Mouse (Mus musculus) midbrain, embryonic 12.5 days (tissue): ENCODE results near the gene Selenoo. TPM values are rescaled to one million over a fixed set of nuclear protein-coding genes. Genes with fewer than 3 reads are reported as not detected.

Experiments used
- ATAC-seq: fragments of 200-750 bp; cut with Nextera tagmentation; 2 replicates; pipeline ENCODE4 v1.8.0; 2017; ENCODE audit warnings: low read depth, moderate TSS enrichment, moderate library complexity; ENCODE audit not compliant: low FRiP score
- H3K27ac ChIP-seq: fragments of 300-500 bp; sonication (generic); replicated peaks from 2 replicates; pipeline ENCODE4 v1.5.1; 2016; ENCODE audit warnings: mild to moderate bottlenecking
- H3K27me3 ChIP-seq: fragments of 300-500 bp; sonication (generic); 2 replicates; pipeline ENCODE4 v1.6.1; 2016; ENCODE audit warnings: mild to moderate bottlenecking
- H3K36me3 ChIP-seq: fragments of 300-500 bp; sonication (generic); 2 replicates; pipeline ENCODE4 v1.6.1; 2016
- H3K4me1 ChIP-seq: fragments of 300-500 bp; sonication (generic); 2 replicates; pipeline ENCODE4 v1.6.1; 2016
- H3K4me2 ChIP-seq: fragments of 300-500 bp; sonication (generic); replicated peaks from 2 replicates; pipeline ENCODE4 v1.6.1; 2016; ENCODE audit warnings: mild to moderate bottlenecking, moderate library complexity
- H3K4me3 ChIP-seq: fragments of 300-500 bp; sonication (generic); 2 replicates; pipeline ENCODE4 v1.5.1; 2016; ENCODE audit warnings: mild to moderate bottlenecking
- H3K9ac ChIP-seq: fragments of 300-500 bp; sonication (generic); replicated peaks from 2 replicates; pipeline ENCODE4 v1.6.1; 2016; ENCODE audit warnings: mild to moderate bottlenecking, moderate library complexity
- H3K9me3 ChIP-seq: fragments of 300-500 bp; sonication (generic); 2 replicates; pipeline ENCODE4 v1.6.1; 2016; ENCODE audit warnings: mild to moderate bottlenecking
- WGBS: fragments of 180-500 bp; shearing (Covaris S2); methylation state at CpG from one replicate; pipeline ENCODE4 v1.1.7; 2016; 5-methylcytosine and 5-hydroxymethylcytosine counted together
- polyA plus RNA-seq: library from polyadenylated mRNA; unstranded; fragments of >200 nt; fragmentation: Nextera tagmentation; extraction: Ambion mirVana; gene quantifications from 2 replicates; pipeline ENCODE4 v1.2.1, GENCODE M21; 2016

Selenoo gene
- polyA plus RNA-seq, 1 experiment from 2014 or later = 23.7 TPM

DNA sequence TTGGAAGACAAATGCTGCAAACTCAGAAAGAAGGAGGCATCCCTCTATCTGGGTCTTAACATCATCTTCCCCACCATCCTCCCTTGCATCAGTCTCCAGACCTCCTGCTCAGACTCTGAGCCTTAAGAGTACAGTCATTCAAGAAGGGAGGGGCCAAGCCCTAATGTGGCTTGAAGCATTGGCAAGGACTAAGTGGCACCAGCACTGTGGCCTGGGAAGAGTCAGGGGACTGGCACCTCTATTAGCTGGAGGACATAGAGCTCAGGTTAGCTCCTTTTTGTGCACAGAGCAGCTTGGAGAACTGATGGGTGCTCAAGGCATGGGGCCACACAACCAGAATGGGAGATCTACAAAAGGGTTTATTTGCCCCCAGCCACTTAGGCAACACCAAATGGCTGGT, 41.4 kb downstream of the Selenoo start:
- no peak overlapping the region for H3K9ac ChIP-seq
- H3K27ac ChIP-seq = no peak overlapping the region
- no peaks in the 10 kb centered on the region for H3K27me3 ChIP-seq
- no peak overlapping the region for H3K4me3 ChIP-seq
- no peak for ATAC-seq
- H3K4me1 ChIP-seq = peaks cover 16% of the 10 kb centered on the region
- H3K4me2 ChIP-seq = no peak overlapping the region
- no peaks in the 10 kb centered on the region for H3K9me3 ChIP-seq
- peaks cover 28% of the 10 kb centered on the region; the same call in 1 of the 2 replicates for H3K36me3 ChIP-seq

DNA sequence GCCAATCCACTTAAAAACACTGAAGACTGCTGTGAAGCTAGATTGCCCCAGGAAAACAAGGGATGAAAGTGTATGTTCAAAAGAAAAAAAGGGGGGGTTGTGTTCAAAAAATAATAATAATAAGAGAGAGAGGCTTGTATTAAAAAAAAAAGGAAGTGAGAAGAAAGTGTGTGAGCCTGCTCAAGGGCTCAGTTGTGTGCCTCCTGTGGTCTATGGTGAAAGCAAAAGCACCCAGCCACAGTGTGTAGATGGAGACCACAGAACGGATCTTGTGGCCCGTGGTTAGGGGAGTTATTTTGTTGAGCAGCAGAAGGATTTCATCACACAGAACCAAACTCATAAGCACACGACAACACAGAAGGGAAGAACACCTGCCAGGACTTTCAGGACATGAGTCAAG, 42.4 kb downstream of the Selenoo start:
- H3K4me1 ChIP-seq = peaks cover 16% of the 10 kb centered on the region
- no peak for ATAC-seq
- H3K4me3 ChIP-seq = no peak overlapping the region
- H3K9me3 ChIP-seq = no peaks in the 10 kb centered on the region
- no peak overlapping the region for H3K4me2 ChIP-seq
- H3K27ac ChIP-seq = no peak overlapping the region
- 85% methylated on average over 3 of the region's 3 CpGs for WGBS
- H3K9ac ChIP-seq = no peak overlapping the region
- peaks cover 27% of the 10 kb centered on the region; the same call in 1 of the 2 replicates for H3K36me3 ChIP-seq
- no peaks in the 10 kb centered on the region for H3K27me3 ChIP-seq

DNA sequence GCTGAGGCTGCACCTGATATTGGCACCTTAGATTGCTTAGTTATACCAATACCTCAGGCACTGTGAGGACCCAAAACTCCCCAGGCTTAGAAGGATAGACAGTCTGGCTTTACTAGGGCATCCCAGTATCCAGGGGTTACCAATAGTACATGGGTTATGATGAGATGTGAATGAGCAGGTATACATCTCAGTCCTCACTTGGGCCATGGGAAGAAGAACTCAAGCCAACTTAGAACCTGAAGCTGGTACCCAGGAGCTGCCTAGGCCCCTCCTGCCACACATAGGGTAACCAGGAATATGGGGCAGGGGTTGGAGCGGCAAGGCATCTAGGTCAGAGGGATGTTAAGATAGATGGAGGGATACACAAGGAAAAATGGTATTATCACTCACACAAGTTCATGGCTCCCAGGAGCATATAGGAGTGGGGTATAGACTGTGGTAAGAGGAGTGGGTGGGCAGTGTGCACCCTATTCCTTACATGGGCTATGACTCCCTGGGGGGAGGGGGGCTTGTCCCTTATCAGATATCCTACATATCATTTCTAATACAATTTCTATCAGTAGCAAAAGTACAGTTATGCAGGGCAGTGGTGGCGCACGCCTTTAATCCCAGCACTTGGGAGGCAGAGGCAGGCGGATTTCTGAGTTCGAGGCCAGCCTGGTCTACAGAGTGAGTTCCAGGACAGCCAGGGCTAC, 47.7 kb downstream of the Selenoo start:
- Histone ChIP-seq H3K27me3 (peaks cover 16% of the 10 kb centered on the region), H3K4me1 (peaks cover 30% of the 10 kb centered on the region), H3K4me2 (no peak overlapping the region), H3K4me3 (no peak overlapping the region), H3K9ac (no peak overlapping the region), H3K36me3 (peaks cover 15% of the 10 kb centered on the region; the same call in 1 of the 2 replicates), H3K9me3 (no peaks in the 10 kb centered on the region), H3K27ac (no peak overlapping the region)
- 94% methylated on average over 5 of the region's 5 CpGs for WGBS
- no peak for ATAC-seq

DNA sequence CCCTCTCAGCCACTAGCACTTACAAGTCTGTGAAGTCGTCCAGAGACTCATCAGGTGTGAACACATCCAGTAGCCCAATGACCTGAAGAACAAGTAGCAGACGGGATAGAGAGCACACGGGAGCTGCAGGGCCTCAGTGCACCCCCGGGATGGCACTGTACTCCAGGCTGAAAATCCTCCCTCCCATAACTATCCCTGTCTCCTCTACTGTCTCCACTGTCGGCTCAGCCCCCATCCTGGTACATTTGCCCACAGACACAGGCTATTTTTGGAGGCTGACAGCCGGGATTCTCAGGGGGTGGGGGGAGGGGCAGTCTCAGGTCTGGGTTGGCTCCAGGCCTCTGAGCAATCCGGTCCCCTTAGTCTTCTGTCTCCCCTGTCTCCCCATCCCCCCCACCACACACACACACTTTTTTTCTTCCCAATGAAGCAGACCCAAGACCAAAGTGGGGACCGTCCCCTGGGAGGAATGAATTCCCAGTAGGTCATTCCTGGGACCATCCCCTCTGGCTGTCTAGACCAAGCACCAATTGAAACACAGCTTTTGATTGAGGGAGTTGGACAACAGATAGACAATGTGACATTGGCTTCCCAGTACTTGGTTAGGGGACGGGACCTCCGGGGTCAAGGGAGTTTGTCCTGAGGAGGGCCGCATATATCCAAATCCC, 48.6 kb downstream of the Selenoo start:
- no peak overlapping the region for H3K4me2 ChIP-seq
- no peak for ATAC-seq
- no peak overlapping the region for H3K9ac ChIP-seq
- H3K4me1 ChIP-seq = peaks cover 30% of the 10 kb centered on the region
- 73% methylated on average over 11 of the region's 11 CpGs for whole genome bisulfite sequencing
- peaks cover 7% of the 10 kb centered on the region for H3K36me3 ChIP-seq
- H3K9me3 ChIP-seq = no peaks in the 10 kb centered on the region
- no peak overlapping the region for H3K4me3 ChIP-seq
- peaks cover 22% of the 10 kb centered on the region for H3K27me3 ChIP-seq
- no peak overlapping the region for H3K27ac ChIP-seq

DNA sequence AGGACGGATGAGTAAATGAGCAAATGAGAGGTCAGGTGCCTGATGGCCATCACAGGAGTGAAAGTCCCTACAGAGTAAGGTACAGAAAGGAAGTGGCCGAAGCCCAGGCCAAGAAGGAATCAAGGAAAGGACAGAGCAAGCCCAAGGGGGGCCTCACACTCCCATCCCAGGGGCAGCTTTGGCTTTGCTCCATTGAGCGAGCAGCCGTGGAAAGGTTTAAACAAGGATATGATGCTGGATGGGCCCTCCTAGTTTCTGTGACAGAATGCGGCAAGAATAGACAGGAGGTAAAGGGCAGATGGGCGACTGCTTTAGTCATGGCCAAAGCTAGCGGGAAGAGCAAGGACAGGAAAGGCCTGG, 49.1 kb downstream of the Selenoo start:
- WGBS = 90% methylated on average over 7 of the region's 7 CpGs
- Histone ChIP-seq H3K27ac (no peak overlapping the region), H3K4me1 (peaks cover 30% of the 10 kb centered on the region), H3K36me3 (peaks cover 9% of the 10 kb centered on the region; the same call in 1 of the 2 replicates), H3K9ac (no peak overlapping the region), H3K27me3 (peaks cover 26% of the 10 kb centered on the region), H3K4me3 (0 out of 2 replicates have a peak overlapping the region, but pooled peaks have one; percentile 1), H3K9me3 (no peaks in the 10 kb centered on the region), H3K4me2 (no peak overlapping the region)
- no peak for ATAC-seq

DNA sequence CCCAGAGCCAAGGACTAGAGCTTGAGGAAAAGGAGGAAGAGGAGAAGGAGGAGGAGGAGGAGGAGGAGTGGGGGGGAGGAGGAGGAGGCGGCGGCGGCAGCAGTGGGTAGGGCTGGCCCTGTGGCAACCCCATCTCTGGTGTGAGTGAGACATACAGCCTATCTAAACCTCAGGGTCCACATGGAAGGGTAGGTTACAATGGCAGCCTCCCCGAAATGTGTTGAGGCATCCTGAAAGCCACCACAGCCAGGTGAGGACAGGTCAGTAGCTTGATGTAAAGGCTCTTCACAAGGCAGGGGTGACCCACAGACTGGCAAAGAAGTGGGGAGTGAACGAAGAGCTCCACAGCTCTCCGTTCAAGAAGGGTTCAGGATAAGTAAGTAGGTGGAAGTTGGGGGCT, 49.6 kb downstream of the Selenoo start:
- H3K9ac ChIP-seq = no peak overlapping the region
- H3K27me3 ChIP-seq = peaks cover 26% of the 10 kb centered on the region
- H3K36me3 ChIP-seq = peaks cover 15% of the 10 kb centered on the region; the same call in 1 of the 2 replicates
- ATAC-seq = no peak
- no peak overlapping the region for H3K27ac ChIP-seq
- H3K4me1 ChIP-seq = peaks cover 30% of the 10 kb centered on the region
- no peaks in the 10 kb centered on the region for H3K9me3 ChIP-seq
- 91% methylated on average over 6 of the region's 6 CpGs for WGBS
- H3K4me3 ChIP-seq = no peak overlapping the region
- H3K4me2 ChIP-seq = no peak overlapping the region

DNA sequence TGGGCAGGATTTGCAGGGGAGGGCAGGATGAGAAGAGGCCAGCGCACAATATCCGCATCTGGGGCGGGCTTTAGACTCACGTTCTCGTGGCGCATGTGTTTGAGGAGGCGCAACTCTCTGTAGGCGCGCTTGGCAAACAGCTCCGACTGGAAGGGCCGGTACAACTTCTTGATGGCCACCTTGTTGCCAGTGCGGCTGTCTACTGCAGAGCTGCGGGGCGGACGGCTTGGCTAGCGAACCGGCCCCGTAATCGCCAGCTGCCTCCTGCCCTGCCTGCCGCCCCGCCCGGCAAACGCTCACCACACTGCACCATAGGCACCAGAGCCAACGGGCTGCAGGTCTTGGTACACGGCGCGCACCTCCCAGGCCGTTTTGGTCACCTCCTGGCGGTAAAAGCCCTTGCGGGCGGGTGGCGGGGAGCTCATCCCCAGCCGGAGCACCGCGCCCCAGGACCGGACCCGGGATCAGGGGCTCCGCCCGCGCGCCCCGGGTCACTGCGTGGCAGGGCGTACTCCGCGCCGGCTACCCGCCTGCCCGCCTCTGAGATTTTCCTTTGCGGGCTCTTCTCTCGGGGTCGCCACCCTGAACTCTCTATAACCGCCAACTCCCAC, 51.3 kb downstream of the Selenoo start:
- Histone ChIP-seq H3K27ac (peak overlapping the region; percentile 44), H3K27me3 (peaks cover 26% of the 10 kb centered on the region), H3K4me2 (peak overlapping the region; percentile 99), H3K9me3 (no peaks in the 10 kb centered on the region), H3K4me3 (peak overlapping the region; percentile 55), H3K36me3 (peaks cover 27% of the 10 kb centered on the region), H3K4me1 (peaks cover 30% of the 10 kb centered on the region), H3K9ac (peak overlapping the region; percentile 64)
- ATAC-seq = peak; percentile 56
- under 1% methylated on average over 53 of the region's 53 CpGs for WGBS

DNA sequence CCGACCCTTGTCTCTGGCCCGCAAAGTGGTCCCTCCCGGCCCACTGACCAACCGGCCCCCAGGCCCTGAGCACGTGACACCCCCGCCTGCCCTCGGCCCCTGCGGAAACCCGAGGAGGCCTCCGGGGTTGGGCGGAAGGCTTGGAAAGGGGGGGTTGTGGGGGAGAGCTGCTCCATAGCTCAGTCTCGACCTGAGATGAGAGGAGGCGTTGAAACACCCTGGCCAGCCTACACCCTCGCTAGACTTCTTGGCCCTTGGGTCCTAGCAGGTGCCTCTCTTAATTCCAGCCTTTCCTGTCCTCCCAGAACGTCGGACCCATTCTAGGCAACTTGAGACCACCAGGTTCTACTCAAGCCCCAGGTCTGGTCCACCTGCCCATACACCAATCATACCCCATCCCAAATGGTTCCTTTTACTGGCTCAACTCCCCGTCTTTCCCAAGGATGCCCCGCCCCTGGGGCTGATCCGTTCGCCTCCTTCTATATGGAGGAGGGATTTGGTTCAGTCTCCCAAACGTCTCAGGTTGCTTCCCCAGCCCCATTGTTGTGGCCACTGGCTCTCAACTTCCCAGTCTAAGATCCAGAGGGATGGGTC, 51.9 kb downstream of the Selenoo start, which contains the start of gene Mapk12:
Gene Mapk12 (minus strand): TSS at position 45 of the 594 bp plus-strand sequence.
- Histone ChIP-seq H3K36me3 (peaks cover 33% of the 10 kb centered on the region), H3K4me3 (peak within 1 kb of the TSS; percentile 55), H3K9me3 (no peaks in the 10 kb centered on the region), H3K9ac (peak within 1 kb of the TSS; percentile 64), H3K27ac (peak within 1 kb of the TSS; percentile 44), H3K4me2 (peak within 1 kb of the TSS; percentile 99), H3K27me3 (peaks cover 26% of the 10 kb centered on the region), H3K4me1 (peaks cover 30% of the 10 kb centered on the region)
- ATAC-seq = peak; percentile 79
- WGBS = 0% methylated on average over 21 of the region's 21 CpGs

DNA sequence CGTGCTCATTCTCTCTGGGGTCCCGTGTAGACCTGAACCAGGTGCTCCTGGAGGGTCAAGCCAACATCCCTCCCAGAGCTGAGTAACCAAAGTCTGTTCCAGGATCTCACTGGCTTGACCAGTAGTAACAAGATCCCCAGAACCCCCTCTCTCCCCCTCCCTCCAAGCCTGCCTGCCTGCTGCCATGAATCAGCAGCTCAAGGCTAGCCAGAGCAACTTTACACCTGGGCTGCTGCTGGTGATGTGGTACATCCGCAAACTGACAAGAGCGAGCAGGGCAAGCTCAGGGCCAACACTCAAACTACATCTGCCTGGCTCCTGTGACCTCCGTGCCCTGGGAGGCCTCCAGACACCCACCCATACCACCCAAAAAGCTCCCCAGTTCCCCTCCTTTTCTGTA, 52.6 kb downstream of the Selenoo start:
- Histone ChIP-seq H3K36me3 (peaks cover 38% of the 10 kb centered on the region), H3K9me3 (no peaks in the 10 kb centered on the region), H3K4me3 (no peak overlapping the region), H3K9ac (no peak overlapping the region; the same call in 1 of the 2 replicates), H3K27ac (no peak overlapping the region), H3K27me3 (peaks cover 26% of the 10 kb centered on the region), H3K4me2 (peak overlapping the region; percentile 99; the same call in 1 of the 2 replicates), H3K4me1 (peaks cover 36% of the 10 kb centered on the region)
- WGBS = 26% methylated on average over 5 of the region's 5 CpGs
- no peak for ATAC-seq

DNA sequence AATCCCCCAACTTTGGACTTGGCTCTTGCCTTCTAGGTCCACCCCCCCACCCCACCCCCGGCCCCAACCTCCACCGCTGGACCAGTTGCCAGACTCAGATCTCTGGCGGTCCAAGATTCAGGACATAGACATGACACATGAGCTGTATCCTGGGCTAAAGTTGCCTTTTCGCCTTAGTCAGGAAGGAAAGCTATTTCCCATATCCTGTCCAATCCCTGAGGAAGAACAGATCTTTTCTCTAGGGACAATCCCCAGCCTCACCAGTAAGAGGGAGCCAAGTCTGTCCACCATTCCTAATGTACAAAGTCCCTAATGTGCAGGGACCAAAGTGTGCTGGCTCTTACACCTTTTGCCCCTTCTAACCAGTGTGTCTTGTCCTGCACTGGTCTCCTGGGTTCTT, 53.0 kb downstream of the Selenoo start:
- no peak overlapping the region for H3K4me2 ChIP-seq
- WGBS = 68% methylated on average over 4 of the region's 4 CpGs
- no peak for ATAC-seq
- H3K9me3 ChIP-seq = no peaks in the 10 kb centered on the region
- H3K36me3 ChIP-seq = peaks cover 38% of the 10 kb centered on the region
- no peak overlapping the region for H3K4me3 ChIP-seq
- peaks cover 41% of the 10 kb centered on the region for H3K4me1 ChIP-seq
- no peak overlapping the region for H3K27ac ChIP-seq
- peaks cover 26% of the 10 kb centered on the region for H3K27me3 ChIP-seq
- H3K9ac ChIP-seq = no peak overlapping the region

DNA sequence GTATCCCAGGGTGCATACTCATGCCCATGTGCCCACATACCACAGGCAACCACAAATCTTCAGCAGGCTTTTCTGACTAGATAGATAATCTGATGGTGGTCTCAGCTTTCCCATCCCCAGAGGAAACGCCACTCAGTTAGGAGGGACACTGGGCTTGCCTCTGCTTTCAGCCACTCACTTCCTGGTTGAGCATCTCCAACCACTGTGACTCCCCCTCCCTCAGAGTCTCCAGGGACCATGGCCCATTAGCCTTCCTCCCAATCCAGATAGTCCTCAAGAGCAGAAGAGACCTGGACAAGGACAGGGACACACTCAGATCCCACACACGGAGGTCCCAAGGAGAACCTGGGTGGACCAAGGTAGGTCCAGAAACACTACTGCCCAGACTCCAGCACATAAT, 54.2 kb downstream of the Selenoo start:
- Histone ChIP-seq H3K36me3 (peaks cover 38% of the 10 kb centered on the region), H3K27me3 (peaks cover 35% of the 10 kb centered on the region), H3K27ac (no peak overlapping the region), H3K4me2 (no peak overlapping the region), H3K9ac (no peak overlapping the region), H3K4me3 (no peak overlapping the region), H3K9me3 (no peaks in the 10 kb centered on the region), H3K4me1 (peaks cover 44% of the 10 kb centered on the region)
- WGBS = 77% methylated on average over 2 of the region's 2 CpGs
- ATAC-seq = no peak

DNA sequence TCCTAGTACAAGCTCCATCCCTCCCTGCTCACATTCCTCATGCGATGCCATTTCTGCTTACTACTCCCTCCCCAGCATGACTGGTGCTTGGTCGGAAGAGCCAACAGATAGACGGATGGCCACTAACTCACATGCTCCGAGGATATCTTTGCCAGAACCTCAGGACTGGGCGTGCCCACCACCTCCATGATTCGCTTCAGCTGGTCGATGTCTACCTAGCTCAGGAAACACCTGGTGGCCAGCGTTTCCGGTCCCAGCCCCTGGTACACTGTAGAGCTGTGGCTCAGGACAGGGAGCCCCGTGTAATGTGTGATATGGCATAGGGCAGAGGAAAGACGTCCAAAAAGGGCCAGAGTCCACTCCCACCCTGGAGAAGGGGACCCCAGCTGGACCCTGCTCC, 56.1 kb downstream of the Selenoo start:
- Histone ChIP-seq H3K27me3 (peaks cover 31% of the 10 kb centered on the region), H3K9me3 (no peaks in the 10 kb centered on the region)

More for the DNA sequence above, 56.1 kb downstream of the Selenoo start:
- Histone ChIP-seq H3K9ac (no peak overlapping the region), H3K4me2 (no peak overlapping the region), H3K4me1 (peaks cover 44% of the 10 kb centered on the region), H3K4me3 (no peak overlapping the region), H3K36me3 (peaks cover 38% of the 10 kb centered on the region), H3K27ac (no peak overlapping the region)
- no peak for ATAC-seq
- 94% methylated on average over 11 of the region's 11 CpGs for WGBS
